Mouse (Mus musculus) layer of hippocampus, adult 18-20 months (tissue): Measurements from ENCODE around the gene Tgm2. TPM values are rescaled to one million over a fixed set of nuclear protein-coding genes. Genes with fewer than 3 reads are reported as not detected.
A peak's percentile ranks its signal among the peaks of the same experiment; 100 is the strongest.

Experiments used
- DNase-seq, 2 experiments: peaks; one replicate each; pipeline ENCODE4 v3.0.0; 2022; ENCODE audit warnings: low spot score in 2 of 2
- long read RNA-seq: library from polyadenylated mRNA; stranded (forward); transcript quantifications from one replicate; pipeline ENCODE4 v2.0.0, GENCODE M21; 2021
- total RNA-seq, 2 experiments: library from RNA; stranded (reverse); gene quantifications; 2 replicates each; pipeline ENCODE4 v1.2.3; 2021

The Tgm2 gene
- total RNA-seq: 10 to 100 TPM; 11.0 to 11.1 TPM
- long read RNA-seq, transcript Tgm2-201 (13 exons, 3,596 nt): major isoform, 9 of 13 reads
- long read RNA-seq, partial matches to known transcripts: 2 of 13 reads
- long read RNA-seq, other reads (novel, unspliced or antisense): 2 of 13 reads

- peak; percentile 30 to 78 for DNase-seq
Measured at GRCm38 (mm10) chr2:158146223-158146622, at the start of gene Tgm2. Tgm2 (minus strand) TSS chr2:158146436.

- peak in 1 of 2 experiments; percentile 65 for DNase-seq
Measured at GRCm38 (mm10) chr2:158194945-158195640, 48.9 kb upstream of the Tgm2 start.

GRCm38 (mm10) chr2:158193611-158194336 is 47.5 kb upstream of the Tgm2 start:
- no peak for DNase-seq

GRCm38 (mm10) chr2:158191098-158191497 is 44.9 kb upstream of the Tgm2 start:
- peak in 1 of 2 experiments; percentile 41 for DNase-seq

- DNase-seq: no peak
Measured at GRCm38 (mm10) chr2:158189451-158189850, 43.2 kb upstream of the Tgm2 start.

GRCm38 (mm10) chr2:158186206-158186871 is 40.1 kb upstream of the Tgm2 start:
- DNase-seq: no peak

GRCm38 (mm10) chr2:158183266-158183665 is 37.0 kb upstream of the Tgm2 start:
- no peak for DNase-seq

- DNase-seq: peak in 1 of 2 experiments; percentile 25
Measured at GRCm38 (mm10) chr2:158181932-158182331, 35.7 kb upstream of the Tgm2 start.

- DNase-seq: peak in 1 of 2 experiments; percentile 33
Measured at GRCm38 (mm10) chr2:158180797-158181196, 34.6 kb upstream of the Tgm2 start.

- no peak for DNase-seq
Measured at GRCm38 (mm10) chr2:158179370-158180111, 33.3 kb upstream of the Tgm2 start.

GRCm38 (mm10) chr2:158178696-158179369 is 32.6 kb upstream of the Tgm2 start:
- DNase-seq: no peak

- DNase-seq: no peak
Measured at GRCm38 (mm10) chr2:158178139-158178538, 31.9 kb upstream of the Tgm2 start.

GRCm38 (mm10) chr2:158177574-158177973 is 31.3 kb upstream of the Tgm2 start:
- DNase-seq: no peak

GRCm38 (mm10) chr2:158176763-158177162 is 30.5 kb upstream of the Tgm2 start:
- DNase-seq: no peak

- DNase-seq: no peak
Measured at GRCm38 (mm10) chr2:158175433-158175832, 29.2 kb upstream of the Tgm2 start.

GRCm38 (mm10) chr2:158174958-158175357 is 28.7 kb upstream of the Tgm2 start:
- DNase-seq: no peak

GRCm38 (mm10) chr2:158174438-158174837 is 28.2 kb upstream of the Tgm2 start:
- no peak for DNase-seq

GRCm38 (mm10) chr2:158170394-158170793 is 24.2 kb upstream of the Tgm2 start:
- DNase-seq: no peak

GRCm38 (mm10) chr2:158169771-158170170 is 23.5 kb upstream of the Tgm2 start:
- DNase-seq: no peak

GRCm38 (mm10) chr2:158169351-158169750 is 23.1 kb upstream of the Tgm2 start:
- no peak for DNase-seq
